Mouse (Mus musculus): Measurements from ENCODE around the gene Aasdh.
"Not testable (repeated sequence)": the region's sequence is repeated elsewhere in the genome, so short reads cannot be mapped to it uniquely, and the experiment has no call there.

Gene Aasdh

DNA sequence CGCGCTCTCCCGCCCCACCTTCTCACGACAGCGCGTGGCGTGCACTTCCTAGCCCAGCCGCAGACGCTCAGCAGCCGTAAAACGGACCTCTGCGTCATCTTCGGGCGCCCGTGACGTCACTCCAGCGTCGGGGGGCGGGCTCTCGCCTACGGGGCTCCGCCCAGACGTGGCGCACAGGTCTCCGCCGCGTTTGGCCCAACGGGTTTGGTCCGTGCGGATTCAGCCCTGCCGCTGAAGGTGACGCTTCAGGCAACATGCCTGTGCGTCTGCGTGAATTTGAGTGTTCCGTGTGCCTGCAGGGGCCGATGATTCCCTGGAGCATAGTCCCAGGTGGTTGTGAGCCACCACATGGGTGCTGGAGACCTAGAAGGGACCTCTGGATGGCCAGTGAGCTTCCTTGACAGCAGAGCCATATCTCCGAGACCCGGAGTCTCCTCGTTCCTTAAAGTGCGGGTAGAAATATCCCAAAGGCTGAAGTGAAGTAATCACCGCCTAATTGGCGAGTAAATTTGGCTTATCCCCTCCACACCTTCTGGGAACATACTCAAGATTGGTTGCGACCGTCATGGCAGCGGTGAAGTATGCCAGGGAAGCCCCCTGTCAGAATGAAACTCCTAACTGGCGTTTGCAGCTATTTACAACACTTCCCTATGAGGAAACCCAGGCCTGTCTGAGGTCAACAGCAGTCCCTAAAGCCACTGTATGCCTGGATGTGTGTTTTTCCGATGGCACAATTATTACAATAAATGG is at the start of gene Aasdh:
Gene Aasdh, minus strand, starts transcription at position 110 of the 750 bp plus-strand sequence.
- peak; percentile 97 for DNase-seq (ENCODE audit: low read depth, low spot score)

DNA sequence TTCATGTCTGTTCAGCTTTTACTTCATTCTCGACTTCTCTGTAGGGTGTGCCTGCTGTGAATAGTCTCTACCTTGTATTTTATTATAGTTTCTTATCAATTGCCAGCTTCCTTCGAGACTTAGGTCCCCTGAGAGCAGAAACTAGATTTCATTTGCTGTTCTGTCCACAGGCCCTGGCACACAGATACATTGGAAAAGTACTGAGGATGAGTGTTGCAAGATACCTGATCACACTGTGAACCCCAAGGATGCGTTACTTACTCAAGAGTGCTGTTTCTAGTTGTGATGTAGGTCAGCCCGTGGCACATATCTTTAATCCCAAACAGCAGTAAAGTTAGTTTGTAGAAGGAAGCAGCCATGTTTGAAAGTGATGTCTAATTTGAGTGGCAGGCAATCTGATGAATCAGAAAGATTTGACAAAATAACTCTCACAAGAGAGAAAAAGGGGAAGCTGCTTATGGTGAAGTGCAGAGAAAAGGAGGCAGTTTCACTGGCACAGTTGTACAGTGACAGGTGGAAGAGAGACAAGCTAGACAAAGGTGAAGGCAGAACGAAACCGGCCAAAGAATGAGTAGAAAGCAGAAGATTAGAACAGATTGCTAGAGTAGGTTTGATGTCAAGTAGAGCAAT is 49.1 kb upstream of the Aasdh start:
- no peak for DNase-seq (ENCODE audit: low read depth, low spot score)

DNA sequence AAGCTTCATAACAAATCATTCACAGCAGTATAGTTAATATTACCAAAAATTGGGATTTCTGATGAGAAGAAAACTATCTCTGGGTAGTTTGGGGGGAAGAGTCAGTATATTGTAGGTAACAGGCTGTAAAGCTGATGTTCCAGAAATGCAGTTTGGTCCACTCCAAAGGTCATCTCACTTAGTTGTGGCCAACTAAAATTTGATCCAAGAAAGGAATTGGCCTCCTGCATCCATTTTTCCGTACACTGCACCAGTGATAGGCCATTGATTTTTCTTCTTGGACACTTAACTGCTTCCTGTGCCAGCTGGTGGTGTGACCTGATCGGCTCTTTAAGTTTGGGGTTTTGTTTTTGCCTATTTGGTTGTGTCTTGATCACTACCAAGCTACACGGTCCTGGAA is 48.5 kb upstream of the Aasdh start:
- DNase-seq (ENCODE audit: low read depth, low spot score) = no peak

DNA sequence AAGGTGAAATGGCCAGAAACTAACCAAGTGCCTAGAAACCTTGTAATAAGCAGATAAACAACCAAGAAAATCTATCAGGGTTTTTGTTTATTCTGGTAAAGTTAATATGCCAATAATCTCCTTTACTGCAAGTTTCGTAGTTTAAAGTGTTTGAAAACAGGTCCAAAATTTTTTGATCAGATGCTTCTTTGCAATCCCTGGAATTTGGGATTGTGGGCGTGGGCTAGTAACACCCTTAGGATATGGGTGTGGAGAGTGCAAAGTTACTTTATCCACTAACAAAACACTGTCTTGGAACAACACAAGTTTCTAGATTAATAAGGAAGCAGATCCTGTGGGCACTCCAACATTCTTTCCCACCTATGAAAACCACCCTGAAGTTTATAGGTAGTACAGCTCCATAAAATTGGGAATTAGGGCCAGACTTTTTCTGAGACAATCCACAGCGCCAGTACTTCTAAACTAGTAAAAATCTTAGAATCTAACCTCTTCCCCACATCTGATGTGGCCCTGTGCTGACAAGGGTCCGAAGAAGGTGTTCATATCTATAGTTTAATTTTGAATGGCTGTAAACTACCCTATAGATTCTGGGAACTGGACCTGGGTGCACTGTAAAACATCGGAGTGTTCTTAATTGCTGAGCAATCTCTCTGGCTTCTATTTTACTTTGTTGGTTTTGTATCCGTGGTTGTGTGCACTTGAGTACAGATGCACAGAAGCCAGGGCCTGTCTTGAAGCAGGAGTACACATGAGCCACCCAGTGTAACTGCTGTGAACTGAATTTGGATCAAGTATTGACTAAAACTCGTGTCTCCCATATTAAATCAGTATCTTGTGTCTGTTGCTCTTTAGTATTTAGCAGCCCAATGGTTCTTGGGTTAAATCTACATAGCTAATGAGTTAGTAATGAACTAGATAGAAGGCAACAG is 47.1 kb upstream of the Aasdh start:
- DNase-seq (ENCODE audit: low read depth, low spot score) = no peak

DNA sequence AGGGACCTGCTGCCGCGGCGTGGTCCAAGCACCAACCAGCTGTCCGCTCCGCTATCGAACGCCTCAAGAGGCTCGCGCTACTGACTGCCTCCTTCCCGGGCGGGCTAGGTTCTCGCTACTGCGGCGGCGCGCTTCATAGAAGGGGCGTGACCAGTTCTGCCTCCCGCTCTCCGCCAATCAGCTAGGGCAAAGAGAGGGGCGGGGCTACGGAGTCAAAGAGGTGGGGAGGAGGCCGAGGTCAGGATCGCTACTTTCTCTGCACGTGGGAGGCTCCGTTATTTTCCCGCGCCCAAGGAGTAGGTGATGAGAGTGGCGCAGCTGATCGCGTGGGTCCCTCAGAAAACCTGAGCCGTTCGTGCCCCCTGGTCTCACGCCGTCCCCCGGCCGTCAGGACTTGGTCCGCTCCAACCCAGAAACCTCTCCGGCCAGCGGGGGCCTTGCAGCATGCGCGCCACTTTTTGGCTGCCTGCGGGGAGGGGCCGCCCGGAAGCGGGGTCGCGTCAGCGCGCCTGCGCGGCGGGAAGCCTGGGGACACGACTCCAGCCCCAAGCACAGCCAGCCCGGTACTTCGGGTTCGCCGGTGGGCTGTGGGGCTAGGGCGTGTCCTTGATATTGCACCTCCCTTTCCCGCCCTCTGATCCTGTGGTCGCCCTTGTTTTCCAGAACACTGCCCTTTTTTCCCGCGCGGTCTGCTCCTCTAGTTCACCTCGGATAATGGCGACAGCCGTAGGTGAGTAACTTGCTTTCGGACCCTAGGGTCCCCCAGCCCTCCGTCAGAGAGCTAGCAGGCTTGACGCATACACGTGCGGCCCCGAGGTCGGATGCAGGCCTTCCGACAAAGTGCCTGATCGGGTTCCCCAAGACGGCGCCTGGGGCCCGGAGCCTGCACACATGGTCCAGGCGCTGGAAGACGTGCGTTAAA is 46.1 kb upstream of the Aasdh start, which contains the start of the genes Paics and Ppat:
Gene Paics, plus strand, starts transcription at position 202 of the 922 bp plus-strand sequence.
Gene Ppat, minus strand, starts transcription at position 473 of the 922 bp plus-strand sequence.
- peak; percentile 98 for DNase-seq (ENCODE audit: low read depth, low spot score)

DNA sequence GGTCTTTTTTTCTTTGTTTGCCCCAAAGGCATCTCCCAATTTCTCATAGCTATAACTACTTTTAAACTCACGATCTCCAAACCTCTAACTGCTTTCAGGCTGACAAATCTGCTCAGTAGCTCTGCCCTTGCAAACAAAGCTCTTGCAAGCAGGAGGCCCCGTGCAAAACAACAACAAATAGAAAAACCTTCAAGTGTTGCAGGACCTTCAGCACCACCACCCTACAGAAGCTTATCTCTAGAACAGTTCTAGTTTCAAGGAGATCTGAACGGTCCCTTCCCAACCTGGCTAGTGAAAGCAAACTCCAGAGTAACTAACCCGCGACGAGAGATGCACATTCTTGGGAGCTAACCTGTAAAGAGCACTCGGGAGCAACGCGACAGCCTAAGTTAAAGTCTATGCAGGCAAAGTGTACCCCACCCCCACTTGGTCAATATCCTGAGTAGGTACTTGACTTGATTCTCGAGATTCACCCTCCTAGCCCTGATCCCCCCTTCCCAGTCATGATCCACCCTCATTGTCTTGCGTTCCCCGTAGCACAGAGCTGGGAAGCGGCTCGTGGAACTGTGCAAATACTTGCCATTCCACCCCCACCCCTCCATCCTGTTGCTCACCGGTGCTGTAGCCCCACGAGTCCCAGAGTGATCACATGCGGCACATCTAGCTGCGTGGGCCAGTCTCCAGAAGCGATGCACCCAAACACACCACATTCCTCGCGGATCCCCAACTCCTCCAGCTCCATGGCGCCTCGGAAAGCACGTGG is 45.2 kb upstream of the Aasdh start:
- DNase-seq (ENCODE audit: low read depth, low spot score) = no peak

DNA sequence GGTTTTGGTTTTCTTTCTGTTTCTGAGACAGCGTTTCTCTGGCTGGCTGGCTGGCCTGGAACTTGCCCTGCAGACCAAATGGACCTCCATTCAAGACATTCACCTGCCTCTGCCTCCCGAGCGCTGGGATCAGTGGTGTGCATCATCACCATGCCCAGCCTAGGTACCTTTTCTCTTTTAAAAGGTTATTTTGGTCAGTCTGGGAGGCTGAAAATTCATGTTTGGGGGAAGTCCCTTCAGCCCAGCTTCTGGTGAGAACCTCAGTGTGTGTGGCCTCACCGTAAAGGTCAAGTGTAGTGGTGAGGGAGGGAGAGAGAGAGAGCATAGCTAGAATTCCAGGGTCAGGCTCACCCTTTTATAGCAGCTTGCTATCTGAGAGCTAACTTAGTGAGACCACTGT is 42.4 kb upstream of the Aasdh start:
- no peak for DNase-seq (ENCODE audit: low read depth, low spot score)

DNA sequence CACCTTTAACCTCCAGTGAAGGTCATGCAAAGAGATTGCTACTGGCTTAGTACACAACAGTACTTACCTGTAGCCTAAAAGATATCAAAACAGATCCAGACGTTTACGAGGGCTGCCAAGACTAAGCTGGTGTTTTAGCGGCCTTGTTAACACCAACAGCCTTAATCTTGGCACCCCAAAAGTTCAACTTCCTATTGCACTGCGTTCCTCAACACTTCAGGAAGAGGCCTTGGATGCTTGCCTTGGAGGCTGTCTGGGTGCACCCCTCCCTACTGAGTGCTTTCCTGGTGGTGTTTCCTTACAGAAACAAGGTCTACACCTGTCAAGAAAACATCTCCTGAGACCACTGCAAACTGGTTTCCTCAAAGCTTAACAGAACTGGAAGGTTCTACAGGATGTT is 41.8 kb upstream of the Aasdh start:
- DNase-seq (ENCODE audit: low read depth, low spot score) = no peak

DNA sequence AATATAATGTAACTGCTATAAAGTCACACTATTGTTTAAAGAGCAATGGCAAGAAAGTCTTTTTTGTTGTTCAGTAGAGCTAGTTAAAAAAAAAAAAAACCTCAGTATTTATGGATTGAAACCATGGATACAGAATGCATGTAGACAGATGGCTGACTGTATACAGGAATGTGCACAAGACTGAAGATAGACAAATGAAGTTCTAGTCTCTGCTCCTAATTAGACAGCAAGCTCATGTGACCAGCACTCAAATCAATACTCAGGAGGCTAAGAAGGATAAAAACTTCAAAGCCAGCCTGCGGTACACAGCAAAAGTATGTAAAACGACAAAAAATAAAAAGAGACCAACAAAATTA is 40.3 kb upstream of the Aasdh start:
- no peak for DNase-seq (ENCODE audit: low read depth, low spot score)

DNA sequence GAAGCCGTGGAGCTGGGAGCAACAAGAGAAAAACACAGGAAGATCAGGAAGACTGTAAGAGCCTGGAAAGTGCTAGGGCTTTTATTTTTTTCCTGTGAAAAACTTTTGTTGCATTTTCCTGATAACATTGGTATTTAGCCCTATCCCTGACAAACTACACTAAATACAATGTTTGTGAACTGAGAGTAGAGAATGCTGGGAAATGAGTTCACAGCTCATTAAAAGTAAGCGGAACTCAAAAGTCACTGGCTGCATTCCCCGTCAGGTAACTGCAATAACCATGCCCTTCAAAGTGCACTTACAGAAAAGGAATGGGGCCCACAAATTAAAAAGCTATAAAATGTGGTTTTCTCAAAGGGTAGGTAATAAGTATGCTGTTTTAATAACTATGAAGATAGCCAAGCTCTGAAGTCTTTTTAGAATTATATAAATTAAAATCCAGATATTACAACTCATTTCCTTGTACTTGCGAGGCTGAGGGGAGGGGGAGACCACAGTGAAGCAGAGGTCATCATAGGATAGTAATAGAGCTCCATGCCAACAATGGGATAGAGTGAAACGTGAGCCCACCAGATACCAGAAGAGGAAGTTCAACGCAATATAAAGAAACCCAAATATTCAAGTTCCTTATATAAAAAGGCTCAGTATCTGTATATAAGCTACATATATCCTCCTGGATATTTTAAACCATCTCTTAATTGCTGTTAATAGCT is 39.8 kb upstream of the Aasdh start:
- no peak for DNase-seq (ENCODE audit: low read depth, low spot score)

DNA sequence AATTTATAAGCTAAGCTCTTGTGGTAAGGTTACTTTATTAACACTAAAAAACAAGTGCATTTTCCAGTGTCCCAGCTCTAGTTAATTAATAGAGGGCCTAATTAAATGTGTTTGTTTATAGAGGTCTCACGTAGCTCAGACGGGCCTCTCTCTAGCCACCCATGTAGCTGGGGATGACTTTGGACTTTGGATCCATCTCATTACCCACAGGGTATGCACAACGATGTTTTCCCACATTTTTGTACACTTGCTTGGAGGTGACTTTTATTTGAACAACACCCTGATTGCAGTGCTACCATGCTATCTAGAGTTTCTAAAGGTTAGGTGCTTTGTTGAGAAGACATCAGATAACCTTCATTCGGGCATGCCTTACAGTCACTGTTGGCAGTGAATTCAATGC is 37.2 kb upstream of the Aasdh start:
- no peak for DNase-seq (ENCODE audit: low read depth, low spot score)

DNA sequence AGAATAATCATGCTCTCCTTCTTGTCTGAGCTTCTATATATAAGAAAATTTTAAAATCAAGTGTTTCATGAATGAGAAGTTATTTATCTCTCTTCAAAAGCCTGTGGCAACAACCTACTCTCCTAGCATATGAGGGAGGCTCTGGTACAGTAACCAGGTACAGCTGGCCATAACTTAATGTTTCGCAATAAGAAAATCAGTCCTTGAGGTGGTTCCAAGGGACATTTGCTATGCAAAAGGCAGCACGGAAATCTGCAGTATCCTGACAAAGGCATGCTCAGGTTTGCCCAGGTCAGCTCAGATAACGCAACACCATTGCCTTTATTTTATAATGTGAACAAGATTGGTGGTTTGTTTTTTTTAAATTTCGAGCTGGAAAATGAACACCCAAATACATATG is 36.7 kb upstream of the Aasdh start:
- DNase-seq (ENCODE audit: low read depth, low spot score) = no peak

DNA sequence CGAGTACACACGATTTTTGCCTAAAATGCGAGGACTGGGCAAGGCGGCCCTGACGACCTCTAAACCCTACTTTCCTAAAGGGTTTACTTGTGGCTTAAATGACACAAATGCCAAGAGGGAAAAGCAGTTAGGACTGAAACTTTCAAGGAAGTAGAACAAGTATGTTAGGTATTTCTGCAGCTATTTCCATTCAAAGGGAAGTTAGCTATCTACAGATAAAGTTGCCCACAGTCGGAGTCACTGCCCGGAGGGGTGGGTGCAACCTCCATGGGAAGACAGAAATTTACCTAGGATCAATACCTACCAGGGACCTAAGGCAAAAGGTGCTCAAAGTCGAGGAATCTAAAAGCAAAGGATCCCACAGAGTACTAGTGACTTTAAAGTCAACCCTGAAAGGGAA is 34.4 kb upstream of the Aasdh start:
- no peak for DNase-seq (ENCODE audit: low read depth, low spot score)

DNA sequence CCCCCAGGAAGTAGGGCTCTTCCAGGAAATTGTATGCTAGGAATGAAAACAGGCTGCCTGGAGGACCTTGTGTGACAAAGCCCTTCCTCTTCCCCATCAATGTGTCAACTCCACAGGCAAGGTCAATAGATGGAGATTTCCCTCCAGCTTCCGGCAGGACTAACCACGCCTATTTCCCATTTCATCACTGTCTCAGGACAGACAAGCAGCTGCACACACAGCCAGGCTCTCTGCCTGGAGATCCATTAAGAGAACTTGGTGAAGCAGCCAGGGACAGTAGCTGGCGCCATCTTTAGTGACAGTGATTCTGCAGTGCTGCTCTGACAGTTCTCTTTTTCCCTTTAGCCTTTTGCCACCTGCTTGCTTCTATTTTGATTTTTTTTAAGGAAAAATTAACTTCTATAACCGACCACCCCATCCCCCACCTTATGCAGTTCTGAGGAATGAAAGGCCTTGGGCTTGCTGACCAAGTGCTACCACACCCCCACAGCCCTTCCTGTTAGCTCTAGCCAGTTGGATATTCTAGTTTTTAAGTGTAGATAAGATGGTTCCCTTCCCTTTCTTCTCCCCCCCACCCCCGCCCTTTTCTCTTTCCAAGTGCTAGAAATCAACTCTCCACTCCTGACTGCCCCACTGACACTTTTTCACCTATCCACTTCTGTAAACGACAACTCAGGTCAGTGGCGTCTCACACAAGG is 24.0 kb upstream of the Aasdh start:
- DNase-seq (ENCODE audit: low read depth, low spot score) = no peak

DNA sequence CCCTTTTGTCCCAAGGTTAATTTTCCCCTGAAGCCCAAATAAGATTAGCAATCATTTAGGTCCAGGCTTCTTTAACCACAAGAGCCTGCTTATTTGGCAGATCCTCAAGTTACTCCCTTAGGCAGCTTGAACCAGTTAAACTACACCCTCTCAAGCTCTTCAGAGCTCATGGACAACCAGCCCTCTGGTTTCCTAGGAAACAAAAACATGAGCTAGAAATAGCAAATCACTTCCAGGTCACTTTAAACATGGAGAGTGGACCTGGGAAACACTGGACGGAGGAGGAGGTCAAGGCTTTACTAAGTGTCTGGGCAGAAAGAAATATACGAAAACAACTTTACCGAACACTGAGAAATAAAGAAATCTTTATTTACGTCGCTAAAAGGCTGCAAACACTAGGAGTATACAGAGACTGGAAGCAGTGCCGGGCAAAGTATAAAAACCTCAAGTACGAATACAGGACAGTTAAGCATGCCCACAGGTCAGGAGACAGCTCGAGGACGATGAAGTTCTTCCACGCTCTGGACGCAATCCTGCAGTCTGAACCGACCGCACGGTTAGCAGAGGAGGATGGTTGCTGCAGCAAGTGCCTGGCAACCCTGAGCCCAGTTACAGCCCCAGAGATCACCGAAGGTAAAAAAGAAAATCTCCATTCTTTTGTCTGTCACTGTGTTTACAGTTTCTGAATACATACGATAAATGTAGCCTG is 23.0 kb upstream of the Aasdh start:
- peak; percentile 73 for DNase-seq (ENCODE audit: low read depth, low spot score)

DNA sequence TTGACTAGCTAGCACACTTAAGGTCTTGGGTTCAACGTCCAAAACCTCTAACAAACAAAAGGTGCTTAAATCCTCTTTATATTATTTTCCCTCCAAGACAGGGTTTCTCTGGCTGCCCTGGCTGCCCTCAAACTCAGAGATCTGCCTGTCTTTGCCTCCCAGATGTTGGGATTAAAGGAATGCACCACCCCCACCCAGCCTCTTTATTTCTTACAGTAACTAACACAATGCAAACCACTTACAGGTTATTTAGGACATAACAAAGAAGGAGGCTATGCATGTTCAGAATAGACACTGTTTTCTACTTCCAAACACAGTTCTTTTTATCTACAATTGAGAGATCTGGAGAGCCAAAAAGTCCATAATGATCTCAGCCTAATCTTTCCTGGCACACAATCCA is 19.0 kb upstream of the Aasdh start:
- DNase-seq (ENCODE audit: low read depth, low spot score) = no peak

DNA sequence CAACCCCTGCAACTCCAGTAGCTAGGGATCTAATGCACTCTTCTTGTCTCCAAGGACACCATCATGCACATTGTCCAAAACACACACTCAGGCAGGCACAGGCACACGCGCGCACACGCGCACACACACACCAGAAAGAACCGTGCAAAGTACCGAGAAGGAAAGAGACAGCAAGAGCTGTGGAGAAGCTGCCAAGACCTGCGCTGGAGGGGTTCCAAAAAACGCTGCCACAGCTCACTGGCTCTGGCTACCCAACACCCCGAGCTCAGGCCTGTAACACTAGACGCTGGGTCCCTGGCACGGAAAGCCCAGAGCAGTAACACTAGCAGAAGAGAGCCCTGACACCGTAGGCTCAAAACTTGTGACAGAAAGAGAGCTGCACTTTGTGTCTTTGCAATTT is 18.1 kb upstream of the Aasdh start:
- no peak for DNase-seq (ENCODE audit: low read depth, low spot score)

DNA sequence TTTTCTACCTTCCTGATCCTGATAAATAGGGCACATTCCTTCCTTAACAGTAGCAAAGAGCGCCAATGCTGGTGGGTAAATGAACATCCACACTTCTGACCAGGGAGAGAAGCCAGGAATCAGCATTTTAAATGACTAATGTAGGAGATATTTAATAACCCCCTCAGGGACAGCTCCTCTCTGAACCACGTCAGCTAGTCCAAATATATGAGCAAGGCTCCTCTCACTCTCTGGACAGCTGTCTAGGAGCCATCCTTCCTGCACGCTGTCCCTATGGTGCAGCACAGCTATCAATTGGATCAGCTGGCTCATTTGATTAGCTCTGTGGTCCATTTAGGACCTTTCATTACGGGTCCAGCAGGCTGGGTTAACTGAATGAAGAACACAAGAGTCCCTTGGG is 17.5 kb upstream of the Aasdh start:
- DNase-seq (ENCODE audit: low read depth, low spot score) = no peak

DNA sequence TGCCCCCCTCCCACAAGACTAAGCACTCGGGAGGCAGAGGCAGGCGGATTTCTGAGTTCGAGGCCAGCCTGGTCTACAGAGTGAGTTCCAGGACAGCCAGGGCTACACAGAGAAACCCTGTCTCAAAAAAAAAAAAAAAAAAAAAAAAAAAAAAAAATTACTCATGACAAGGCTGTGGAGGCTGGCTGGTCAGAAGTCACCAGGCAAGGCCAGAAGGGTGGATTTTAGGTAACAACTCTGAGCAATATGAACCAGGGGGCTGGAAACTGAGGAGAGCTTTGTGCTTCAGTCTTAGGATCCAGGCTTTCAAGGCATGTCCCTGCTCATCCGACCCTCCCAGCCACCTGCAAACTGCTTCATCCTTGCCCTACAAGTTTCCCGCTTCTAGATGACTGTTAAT is 7.2 kb upstream of the Aasdh start:
- not testable (repeated sequence) for DNase-seq (ENCODE audit: low read depth, low spot score)
